Comparison of ENCODE assay signal across 14 mouse cellular contexts in the genomic region with DNA sequence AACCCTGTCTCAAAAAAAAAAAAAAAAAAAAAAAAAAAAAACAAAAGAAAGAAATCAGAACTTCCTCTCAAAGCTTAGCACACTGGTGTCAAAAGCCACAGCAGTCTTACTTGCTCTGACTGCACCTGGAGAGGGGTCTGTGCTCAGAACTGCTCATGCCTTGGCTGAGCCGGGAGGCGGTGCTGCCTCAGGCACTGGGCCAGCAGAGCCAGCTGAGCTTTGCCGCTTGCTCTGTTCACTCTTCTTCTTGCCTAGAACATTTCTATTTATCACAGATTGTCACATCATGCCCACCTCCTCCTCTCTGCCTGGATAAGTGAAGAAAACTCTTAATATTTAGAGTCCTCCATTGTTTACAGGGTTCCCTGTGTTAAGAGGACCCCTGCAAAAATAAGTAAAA. TPM values are rescaled to one million over a fixed set of nuclear protein-coding genes. Genes with fewer than 3 reads are reported as not detected.
DNase-seq lines count a peak whose midpoint lies in the region; ATAC-seq and TF ChIP-seq lines count a peak whose summit lies in the region.
"Had no signal": no experiment of that assay in that cellular context is flagged by ENCODE, and none has a peak within 500 bp of the region (broad histone marks: within the 10 kb centered on the region; RNA-seq: fewer than 3 reads in every experiment).

No protein-coding gene starts in this region.

- no peak for ATAC-seq in cerebellum, adult (ENCODE audit: insufficient number of reproducible peaks, low FRiP score, low TSS enrichment)
- no peak for ATAC-seq in CD4-positive, CD25-positive, alpha-beta regulatory T cell, adult 4 months
- ATAC-seq: inflammation-experienced regulatory T-cells, adult 6 months had no signal

- DNase-seq in cerebellum, postnatal 25 days: peak; percentile 33 to 68
- peak; percentile 7 for DNase-seq in lung, postnatal 14 days
- DNase-seq in lung, adult 2 months: no peak
- DNase-seq in layer of hippocampus, adult 9-11 months: peak; percentile 77
- peak; percentile 12 for DNase-seq in right cerebral cortex, postnatal 4 days
- DNase-seq in natural killer cell, adult 2 months (ENCODE audit: low spot score in 2 of 2): no peak
- DNase-seq: liver, embryonic 13.5 days had no signal

- no peak for TF ChIP-seq CTCF in lung, adult 2 months (IDR thresholded peaks at IDR 0.05; ENCODE audit: insufficient read depth, low read length)

- TF ChIP-seq POLR2A in lung, adult 2 months (IDR thresholded peaks at IDR 0.05; ENCODE audit: borderline replicate concordance, extremely low read depth, low read depth, low read length): no peak

- H3K4me1 ChIP-seq in lung, adult 2 months (ENCODE audit: control insufficient read depth, insufficient read depth, low read length): no peaks in the 10 kb centered on the region
- H3K4me1 ChIP-seq: forebrain, embryonic 12.5 days; heart, embryonic 15.5 days; liver, embryonic 13.5 days; megakaryocyte, embryonic 14.5 days; neural tube, embryonic 12.5 days had no signal

- WGBS in lung, adult 2 months: 84% methylated on average over 3 of the region's 3 CpGs

- no peak overlapping the region for H3K4me3 ChIP-seq in lung, adult 2 months (replicated peaks; ENCODE audit: extremely low read depth, low read depth, low read length)
- H3K4me3 ChIP-seq: forebrain, embryonic 12.5 days; heart, embryonic 15.5 days; liver, embryonic 13.5 days; megakaryocyte, embryonic 14.5 days; neural tube, embryonic 12.5 days had no signal

RNA-seq across cellular contexts. Expression of gene Pet117, which starts 41.8 kb away (rescaled TPM):
- polyA plus RNA-seq in lung, adult 2 months (2012; rRNA removed): not detected in 2 replicates
- polyA plus RNA-seq in CD4-positive, CD25-positive, alpha-beta regulatory T cell, adult 4 months (2017; shearing (Covaris generic)): 1 to 10 TPM in 1 of 2 experiments, not detected in 1; 1.8 TPM
- polyA plus RNA-seq: neural tube, embryonic 12.5 days had no signal

RNA-seq across cellular contexts. Expression of gene Kat14, which starts 41.8 kb away (rescaled TPM):
- 22.0 and 28.6 TPM in 2 replicates for polyA plus RNA-seq in lung, adult 2 months (2012; rRNA removed)
- polyA plus RNA-seq in CD4-positive, CD25-positive, alpha-beta regulatory T cell, adult 4 months (2017; shearing (Covaris generic)): 10 to 100 TPM; 16.5 to 16.7 TPM

Comparison
In these comparisons a context has a peak if more than half of its experiments do, and no peak if none do; other contexts are left out.
1. DNase-seq: peak in cerebellum, postnatal 25 days (2 of 2), lung, postnatal 14 days (single experiment), layer of hippocampus, adult 9-11 months (single experiment) and right cerebral cortex, postnatal 4 days (single experiment); none in lung, adult 2 months (single experiment) and natural killer cell, adult 2 months (0 of 2).